Mouse (Mus musculus) kidney, postnatal 36 days (tissue): Measurements from ENCODE around the gene S100a10.

Experiments used
- DNase-seq, 2 experiments: peaks; one replicate each; pipeline ENCODE4 v3.0.0; 2021 to 2022; ENCODE audit warnings: mixed read lengths in 2 of 2

Gene S100a10

DNA sequence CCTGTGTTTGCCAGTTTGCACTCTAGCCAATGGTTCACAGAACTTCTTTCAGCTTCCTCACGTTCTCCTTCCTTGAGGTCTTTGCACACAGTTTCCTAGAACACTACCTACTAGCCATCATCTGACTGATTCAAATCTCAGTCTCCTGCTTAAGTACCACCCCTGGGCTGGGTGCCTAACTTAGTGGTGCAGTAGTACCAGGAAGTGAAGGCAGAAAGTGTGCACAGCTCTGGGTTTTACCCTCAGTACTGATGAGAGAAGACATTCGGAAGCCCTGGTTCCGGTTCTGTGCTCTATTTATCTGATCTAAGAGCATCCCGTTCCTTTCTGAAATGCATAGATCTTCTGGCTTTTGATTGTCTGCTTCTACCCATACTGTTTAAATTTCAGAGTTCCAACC lies 26.8 kb downstream of the S100a10 start:
- DNase-seq: no peak

- DNase-seq: no peak
Observed at GRCm38 (mm10) chr3:93583056-93583455, 28.2 kb downstream of the S100a10 start.

GRCm38 (mm10) chr3:93589629-93590028 lies 34.7 kb downstream of the S100a10 start:
- peak; percentile 61 to 84 for DNase-seq

DNA sequence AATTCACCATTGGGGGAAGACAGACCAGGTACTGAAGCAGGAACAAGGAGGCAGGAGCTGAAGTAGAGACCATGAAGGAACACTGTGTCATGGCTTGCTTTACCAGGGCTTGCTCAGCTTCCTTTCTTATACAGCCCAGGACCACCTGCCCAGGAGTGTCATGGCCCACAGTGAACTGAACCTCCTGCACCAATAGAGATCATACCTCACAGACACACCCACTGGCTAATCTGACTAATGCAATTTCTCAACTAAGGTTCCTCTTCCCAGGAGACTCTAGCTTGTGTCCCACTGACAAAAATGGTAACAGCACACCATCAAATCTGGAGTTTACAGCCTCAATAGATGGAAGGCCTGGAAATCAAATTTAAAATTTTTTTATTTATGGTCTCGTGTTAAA lies 35.4 kb downstream of the S100a10 start:
- no peak for DNase-seq

DNA sequence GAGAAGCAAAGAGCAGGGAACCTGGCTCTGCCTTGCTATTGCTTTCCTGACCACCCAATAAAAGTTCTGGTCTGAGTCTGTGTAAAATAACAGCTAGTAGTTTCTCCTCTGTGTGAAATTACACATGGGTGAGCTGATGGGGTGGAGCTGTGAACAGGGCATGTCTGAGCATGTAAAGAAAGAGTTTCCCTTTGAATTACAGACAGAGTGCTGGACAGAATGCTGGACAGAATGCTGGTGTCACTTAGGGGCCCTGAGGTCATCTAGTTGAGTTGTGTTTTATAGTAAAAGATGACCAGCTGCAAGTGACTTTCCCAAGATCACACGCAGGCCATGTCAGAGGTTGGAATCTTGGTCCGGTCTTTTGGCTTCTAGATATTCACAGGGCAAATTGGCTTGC lies 37.2 kb downstream of the S100a10 start:
- no peak for DNase-seq

GRCm38 (mm10) chr3:93592976-93593375 lies 38.1 kb downstream of the S100a10 start:
- no peak for DNase-seq

GRCm38 (mm10) chr3:93593512-93593911 lies 38.6 kb downstream of the S100a10 start:
- DNase-seq: peak; percentile 82 to 90

DNA sequence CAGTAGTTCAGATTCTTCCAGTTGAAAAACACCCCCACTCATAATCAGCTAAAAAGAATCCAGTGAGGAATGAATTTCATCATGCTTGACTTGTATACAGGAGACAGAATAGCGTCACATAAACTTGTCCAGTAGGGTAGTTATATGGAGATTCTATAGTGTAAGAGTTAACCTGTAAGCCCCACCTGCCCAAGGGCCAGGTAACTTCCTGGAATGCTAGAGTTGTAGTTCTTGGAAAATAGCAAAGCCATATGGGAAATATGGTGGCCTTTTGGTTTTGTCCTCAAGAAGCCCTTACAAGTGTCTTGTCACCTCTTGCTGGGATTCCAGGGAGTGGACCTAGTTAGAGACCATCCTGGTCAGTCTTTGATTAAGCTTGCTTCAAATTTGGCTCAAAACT lies 41.8 kb downstream of the S100a10 start:
- no peak for DNase-seq

DNA sequence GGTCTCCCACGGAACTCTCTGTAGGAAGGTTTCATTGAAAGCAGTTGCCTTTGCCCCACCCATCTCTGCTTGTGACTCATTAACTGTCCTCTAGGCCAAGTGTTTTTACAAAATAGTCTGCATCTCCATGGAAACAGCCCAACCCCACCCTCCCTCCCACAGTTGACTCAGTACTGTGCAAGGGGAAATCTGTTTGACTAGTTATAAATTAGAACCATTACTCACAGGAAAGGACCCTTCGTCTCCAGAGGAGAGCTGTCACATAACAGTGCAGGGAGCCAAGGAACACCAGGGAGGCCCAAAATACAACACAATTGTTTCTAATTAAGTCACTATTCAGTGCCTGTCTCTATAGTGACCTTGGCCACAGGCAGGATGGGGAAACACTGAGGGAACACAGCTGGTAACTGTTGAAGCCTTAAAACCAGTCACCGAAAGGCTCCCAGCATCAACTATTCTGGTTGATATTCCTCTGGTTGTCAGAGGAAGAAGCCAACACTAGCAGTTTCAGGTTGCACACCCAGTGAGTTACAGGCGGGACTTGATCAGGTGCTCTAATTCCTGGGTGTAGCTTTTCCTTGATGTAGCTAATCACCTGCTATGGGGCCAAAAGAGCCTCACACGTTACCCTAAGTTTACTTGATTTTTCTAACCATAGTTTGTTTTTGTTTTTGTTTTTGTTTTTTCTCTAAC lies 42.5 kb downstream of the S100a10 start:
- DNase-seq: peak; percentile 82 to 94

GRCm38 (mm10) chr3:93597970-93598369 lies 43.1 kb downstream of the S100a10 start:
- DNase-seq: no peak

GRCm38 (mm10) chr3:93600206-93600605 lies 45.3 kb downstream of the S100a10 start:
- peak; percentile 55 to 59 for DNase-seq

DNA sequence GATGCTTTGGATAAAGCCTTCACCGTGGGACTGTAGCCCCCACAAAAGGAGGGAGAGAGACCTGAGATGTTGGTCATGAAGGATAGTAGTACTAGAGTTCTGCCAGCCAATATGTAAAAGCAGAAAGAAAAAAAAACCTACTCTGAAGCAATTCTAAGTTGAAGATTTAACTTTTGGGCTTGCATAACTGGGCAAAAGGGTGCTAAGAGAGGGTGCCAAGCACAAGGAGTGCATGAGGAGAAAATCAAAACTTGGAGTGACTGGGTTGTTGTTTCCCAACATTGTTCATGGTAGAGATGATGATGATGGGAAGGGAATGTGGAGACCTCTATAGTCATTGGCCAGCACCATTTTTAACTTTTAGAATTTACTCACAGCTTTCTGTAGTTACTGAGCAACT lies 47.0 kb downstream of the S100a10 start:
- peak in 1 of 2 experiments; percentile 60 for DNase-seq

DNA sequence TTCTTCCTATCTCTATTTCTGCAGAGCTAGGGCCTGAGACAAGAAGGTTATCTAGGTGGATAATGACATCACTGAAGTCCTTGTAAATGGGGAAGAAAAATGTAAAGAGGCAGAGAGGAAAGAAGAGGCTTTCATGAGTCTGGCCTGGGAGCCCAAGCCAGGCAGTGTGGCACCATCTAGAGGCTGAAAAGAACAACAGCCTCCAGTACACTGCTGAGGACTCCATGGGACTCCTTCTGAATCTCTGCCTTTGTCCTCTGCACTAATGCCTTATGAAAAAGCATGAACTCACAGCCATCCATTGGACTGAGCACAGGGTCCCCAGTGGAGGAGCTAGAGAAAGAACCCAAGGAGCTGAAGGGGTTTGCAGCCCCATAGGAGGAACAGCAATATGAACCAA lies 54.1 kb downstream of the S100a10 start:
- DNase-seq: peak; percentile 47 to 49
